Mouse (Mus musculus): ENCODE results near the gene Dmap1. TPM values are rescaled to one million over a fixed set of nuclear protein-coding genes. Genes with fewer than 3 reads are reported as not detected.
A peak's percentile ranks its signal among the peaks of the same experiment; 100 is the strongest.

Gene Dmap1
- polyA plus RNA-seq, 1 experiment: 20.5 TPM

DNA sequence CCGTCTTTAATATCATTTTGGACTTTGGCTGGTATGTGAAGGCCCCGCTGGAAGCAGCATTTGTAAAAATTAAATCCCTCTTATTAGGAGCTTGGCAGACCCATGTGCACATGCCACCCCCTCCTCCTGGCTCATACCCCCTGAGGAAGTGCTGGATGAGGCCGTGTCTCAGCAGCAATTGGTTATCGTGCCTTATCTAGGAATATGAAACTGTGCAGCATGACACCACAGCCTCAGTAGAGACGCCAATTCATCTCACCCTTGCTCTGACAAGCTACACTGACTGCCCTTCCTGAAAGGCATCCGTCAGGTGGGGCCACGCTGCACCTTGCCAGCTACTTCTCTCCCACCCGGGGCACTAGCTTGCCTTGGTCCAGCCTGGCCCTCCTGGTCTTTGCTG lies 35.6 kb downstream of the Dmap1 start:
- Histone ChIP-seq H3K27ac (ENCODE audit: insufficient read depth, low read depth, low read length) (no peak overlapping the region), H3K36me3 (ENCODE audit: control insufficient read depth, insufficient read depth, low read length) (no peaks in the 10 kb centered on the region), H3K27me3 (ENCODE audit: control insufficient read depth, insufficient read depth, low read length) (no peaks in the 10 kb centered on the region), H3K4me1 (ENCODE audit: control insufficient read depth, insufficient read depth, insufficient read length, low read length) (peaks cover 18% of the 10 kb centered on the region), H3K4me3 (ENCODE audit: low read depth, low read length) (no peak overlapping the region)
- TF ChIP-seq CTCF (IDR thresholded peaks at IDR 0.05; ENCODE audit: extremely low read depth, insufficient read length, insufficient replicate concordance, low read depth, low read length) (no peak), POLR2A (IDR thresholded peaks at IDR 0.05; ENCODE audit: low read depth, low read length) (no peak)
- 82% methylated on average over 8 of the region's 8 CpGs for WGBS

GRCm38 (mm10) chr4:117645859-117646258 lies 36.2 kb downstream of the Dmap1 start:
- Histone ChIP-seq H3K4me3 (ENCODE audit: low read depth, low read length) (no peak overlapping the region), H3K4me1 (ENCODE audit: control insufficient read depth, insufficient read depth, insufficient read length, low read length) (peaks cover 23% of the 10 kb centered on the region), H3K36me3 (ENCODE audit: control insufficient read depth, insufficient read depth, low read length) (no peaks in the 10 kb centered on the region), H3K27ac (ENCODE audit: insufficient read depth, low read depth, low read length) (peak overlapping the region; percentile 30; the same call in 1 of the 2 replicates), H3K27me3 (ENCODE audit: control insufficient read depth, insufficient read depth, low read length) (no peaks in the 10 kb centered on the region)
- TF ChIP-seq CTCF (IDR thresholded peaks at IDR 0.05; ENCODE audit: extremely low read depth, insufficient read length, insufficient replicate concordance, low read depth, low read length): no peak
- TF ChIP-seq POLR2A (IDR thresholded peaks at IDR 0.05; ENCODE audit: low read depth, low read length): no peak
- 20% methylated on average over 2 of the region's 2 CpGs for WGBS

DNA sequence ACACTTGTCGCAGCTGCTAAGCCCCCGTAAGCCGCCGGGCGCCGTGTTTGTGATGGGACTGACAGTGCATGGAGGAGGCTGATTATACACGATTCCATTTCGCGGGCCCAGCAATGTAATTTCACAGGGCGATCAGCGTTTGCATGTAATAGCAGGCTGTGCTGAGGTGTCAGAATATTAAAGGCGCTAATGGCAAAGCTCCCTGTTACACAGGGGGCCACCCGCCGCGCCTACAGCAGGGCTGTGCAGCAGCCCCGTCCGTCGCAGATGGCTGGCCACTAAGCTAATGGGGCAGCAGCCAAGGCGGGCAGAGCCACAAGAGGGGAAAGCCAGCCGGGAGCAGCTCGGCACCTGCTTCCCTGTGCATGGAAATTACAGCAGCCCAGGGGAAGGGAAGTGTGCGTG lies 37.0 kb downstream of the Dmap1 start:
- no peaks in the 10 kb centered on the region for H3K27me3 ChIP-seq (ENCODE audit: control insufficient read depth, insufficient read depth, low read length)
- H3K4me3 ChIP-seq (ENCODE audit: low read depth, low read length): no peak overlapping the region
- 84% methylated on average over 22 of the region's 22 CpGs for WGBS
- H3K27ac ChIP-seq (ENCODE audit: insufficient read depth, low read depth, low read length): no peak overlapping the region
- peaks cover 3% of the 10 kb centered on the region; the same call in 1 of the 2 replicates for H3K36me3 ChIP-seq (ENCODE audit: control insufficient read depth, insufficient read depth, low read length)
- no peak for TF ChIP-seq POLR2A (IDR thresholded peaks at IDR 0.05; ENCODE audit: low read depth, low read length)
- no peak for TF ChIP-seq CTCF (IDR thresholded peaks at IDR 0.05; ENCODE audit: extremely low read depth, insufficient read length, insufficient replicate concordance, low read depth, low read length)
- peaks cover 23% of the 10 kb centered on the region for H3K4me1 ChIP-seq (ENCODE audit: control insufficient read depth, insufficient read depth, insufficient read length, low read length)

DNA sequence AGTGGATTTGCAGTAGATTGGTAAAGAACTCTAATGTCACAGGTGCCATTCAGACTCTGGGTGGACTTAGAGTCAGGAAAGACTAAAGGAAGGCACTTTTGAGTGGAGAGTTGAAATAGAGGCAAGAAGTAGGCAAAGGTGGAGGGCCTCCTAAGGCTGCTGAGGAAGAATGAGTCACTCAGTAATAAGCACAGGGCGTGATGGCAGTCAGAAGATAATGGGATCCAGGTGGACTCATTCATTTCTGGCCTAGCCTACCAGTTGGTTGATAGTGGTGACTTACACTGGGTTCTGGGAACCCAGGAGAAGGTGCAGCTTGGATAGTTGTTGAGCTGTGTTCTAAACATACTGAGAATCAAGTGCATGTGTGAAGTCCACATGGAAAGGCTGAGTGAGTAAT lies 40.3 kb downstream of the Dmap1 start:
- peaks cover 3% of the 10 kb centered on the region; the same call in 1 of the 2 replicates for H3K36me3 ChIP-seq (ENCODE audit: control insufficient read depth, insufficient read depth, low read length)
- 39% methylated on average over 1 of the region's 1 CpGs for WGBS
- H3K27ac ChIP-seq (ENCODE audit: insufficient read depth, low read depth, low read length): peak overlapping the region; percentile 59
- H3K4me3 ChIP-seq (ENCODE audit: low read depth, low read length): no peak overlapping the region
- H3K4me1 ChIP-seq (ENCODE audit: control insufficient read depth, insufficient read depth, insufficient read length, low read length): peaks cover 23% of the 10 kb centered on the region
- TF ChIP-seq CTCF (IDR thresholded peaks at IDR 0.05; ENCODE audit: extremely low read depth, insufficient read length, insufficient replicate concordance, low read depth, low read length): no peak
- no peak for TF ChIP-seq POLR2A (IDR thresholded peaks at IDR 0.05; ENCODE audit: low read depth, low read length)
- H3K27me3 ChIP-seq (ENCODE audit: control insufficient read depth, insufficient read depth, low read length): no peaks in the 10 kb centered on the region

DNA sequence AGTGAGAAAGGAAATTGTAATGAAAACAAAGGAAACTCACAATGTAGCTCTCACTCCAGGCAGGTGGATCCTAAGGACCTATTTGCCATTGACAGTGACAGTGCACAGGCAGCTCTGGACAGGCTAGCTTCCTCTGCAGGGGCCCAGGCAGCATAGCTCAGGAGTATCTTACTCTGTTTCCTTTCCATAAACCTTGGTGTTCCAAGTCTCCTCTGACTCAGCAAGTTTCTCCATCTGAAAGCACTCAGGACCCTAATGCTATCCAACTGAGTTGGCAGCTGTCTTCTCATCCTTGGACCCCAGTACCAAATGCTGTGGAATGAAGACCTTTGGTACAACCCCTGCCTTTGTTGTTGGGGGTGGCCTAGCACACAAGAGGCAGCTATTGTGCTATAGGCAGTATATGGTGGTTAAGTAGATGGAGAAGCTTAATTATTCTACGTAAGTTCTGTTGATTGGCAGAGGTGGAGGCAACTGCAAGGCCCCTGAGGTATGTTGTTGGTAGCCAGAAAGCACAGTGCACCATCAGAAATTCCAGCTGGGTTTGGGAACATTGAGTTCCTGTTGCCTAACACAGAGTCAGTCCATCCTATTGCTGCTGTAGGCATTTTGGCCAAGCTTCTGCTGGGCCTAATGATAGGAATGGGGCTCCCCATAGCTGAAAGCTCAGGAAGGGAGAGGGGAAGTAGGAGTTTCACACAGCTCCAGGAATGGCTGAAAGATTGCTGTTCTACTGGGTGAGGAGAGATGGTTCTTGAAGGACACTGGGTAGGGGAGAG lies 41.0 kb downstream of the Dmap1 start:
- H3K27ac ChIP-seq (ENCODE audit: insufficient read depth, low read depth, low read length): peak overlapping the region; percentile 17; the same call in 1 of the 2 replicates

DNA sequence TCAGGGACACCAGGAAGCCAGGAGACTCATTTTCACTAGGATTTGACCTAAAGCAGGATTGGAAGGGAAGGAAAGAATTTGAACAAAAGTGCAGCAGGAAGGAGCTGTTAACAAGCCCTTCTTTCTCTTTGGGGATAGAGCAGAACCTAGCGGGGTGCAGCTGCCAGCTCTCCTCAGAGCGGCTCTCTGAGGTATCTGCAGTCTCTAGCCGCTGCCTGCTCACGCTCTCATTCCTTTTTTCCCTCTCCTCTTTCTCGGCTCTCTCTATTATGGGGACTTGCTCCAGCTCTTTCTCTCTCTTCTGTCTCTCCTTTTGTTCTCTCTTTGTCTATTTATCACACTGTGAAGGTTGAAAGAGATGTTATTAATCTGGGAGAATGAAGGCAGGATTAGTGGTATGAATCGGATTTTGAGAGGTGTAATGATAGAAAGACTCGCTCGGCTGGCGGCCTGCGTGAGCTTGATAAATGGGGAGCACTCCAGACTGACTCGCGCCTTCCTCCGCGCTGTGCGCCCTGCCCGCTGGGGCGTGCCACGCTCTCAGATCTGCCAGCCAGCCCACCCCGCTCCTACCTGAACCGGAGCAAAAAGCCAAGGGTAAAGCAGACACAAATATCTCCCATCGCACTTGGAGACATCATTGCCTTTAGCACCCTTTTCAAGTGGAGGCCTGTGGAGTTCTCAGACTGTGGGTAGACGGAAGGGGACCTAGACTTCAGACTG lies 45.0 kb downstream of the Dmap1 start:
- Histone ChIP-seq H3K4me3 (ENCODE audit: low read depth, low read length) (no peak overlapping the region), H3K4me1 (ENCODE audit: control insufficient read depth, insufficient read depth, insufficient read length, low read length) (peaks cover 15% of the 10 kb centered on the region; the same call in 1 of the 2 replicates), H3K27ac (ENCODE audit: insufficient read depth, low read depth, low read length) (no peak overlapping the region), H3K27me3 (ENCODE audit: control insufficient read depth, insufficient read depth, low read length) (no peaks in the 10 kb centered on the region), H3K36me3 (ENCODE audit: control insufficient read depth, insufficient read depth, low read length) (peaks cover 3% of the 10 kb centered on the region; the same call in 1 of the 2 replicates)
- 90% methylated on average over 22 of the region's 22 CpGs for WGBS
- TF ChIP-seq CTCF (IDR thresholded peaks at IDR 0.05; ENCODE audit: extremely low read depth, insufficient read length, insufficient replicate concordance, low read depth, low read length): no peak
- TF ChIP-seq POLR2A (IDR thresholded peaks at IDR 0.05; ENCODE audit: low read depth, low read length): no peak

More for the DNA sequence above, 41.0 kb downstream of the Dmap1 start:
- no peaks in the 10 kb centered on the region for H3K27me3 ChIP-seq (ENCODE audit: control insufficient read depth, insufficient read depth, low read length)
- H3K36me3 ChIP-seq (ENCODE audit: control insufficient read depth, insufficient read depth, low read length): peaks cover 3% of the 10 kb centered on the region; the same call in 1 of the 2 replicates
- H3K4me1 ChIP-seq (ENCODE audit: control insufficient read depth, insufficient read depth, insufficient read length, low read length): peaks cover 19% of the 10 kb centered on the region
- TF ChIP-seq POLR2A (IDR thresholded peaks at IDR 0.05; ENCODE audit: low read depth, low read length) (no peak), CTCF (IDR thresholded peaks at IDR 0.05; ENCODE audit: extremely low read depth, insufficient read length, insufficient replicate concordance, low read depth, low read length) (no peak)
- WGBS: 100% methylated on average over 1 of the region's 1 CpGs
- no peak overlapping the region for H3K4me3 ChIP-seq (ENCODE audit: low read depth, low read length)

DNA sequence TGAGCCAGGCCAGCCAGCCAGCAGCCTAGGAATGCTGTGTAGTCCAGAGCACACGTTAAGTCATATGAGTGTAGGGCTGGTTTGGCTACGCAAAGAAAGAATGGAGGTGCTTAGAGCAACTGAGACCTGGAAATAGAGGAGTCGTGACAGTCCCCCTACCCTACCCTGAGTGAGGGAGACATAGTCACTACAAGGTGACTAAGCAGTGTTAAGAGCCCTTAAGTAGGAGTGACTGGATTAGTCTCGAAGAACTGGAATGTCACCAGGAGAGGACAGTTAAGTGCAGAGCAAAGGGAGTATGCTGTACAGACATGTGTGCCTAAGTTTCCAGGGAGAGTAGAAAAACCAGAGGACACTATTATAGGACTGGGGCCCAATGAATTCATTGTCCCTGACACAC lies 45.9 kb downstream of the Dmap1 start:
- H3K4me1 ChIP-seq (ENCODE audit: control insufficient read depth, insufficient read depth, insufficient read length, low read length): peaks cover 13% of the 10 kb centered on the region; the same call in 1 of the 2 replicates
- peaks cover 3% of the 10 kb centered on the region; the same call in 1 of the 2 replicates for H3K36me3 ChIP-seq (ENCODE audit: control insufficient read depth, insufficient read depth, low read length)
- H3K4me3 ChIP-seq (ENCODE audit: low read depth, low read length): no peak overlapping the region
- H3K27ac ChIP-seq (ENCODE audit: insufficient read depth, low read depth, low read length): no peak overlapping the region
- WGBS: 90% methylated on average over 4 of the region's 4 CpGs
- TF ChIP-seq CTCF (IDR thresholded peaks at IDR 0.05; ENCODE audit: extremely low read depth, insufficient read length, insufficient replicate concordance, low read depth, low read length) (no peak), POLR2A (IDR thresholded peaks at IDR 0.05; ENCODE audit: low read depth, low read length) (no peak)
- no peaks in the 10 kb centered on the region for H3K27me3 ChIP-seq (ENCODE audit: control insufficient read depth, insufficient read depth, low read length)
